Mouse (Mus musculus) brown adipose tissue, adult 24 weeks (tissue): Measurements from ENCODE around the gene Col1a1. TPM values are rescaled to one million over a fixed set of nuclear protein-coding genes. Genes with fewer than 3 reads are reported as not detected.

Experiments
- polyA plus RNA-seq: library from polyadenylated mRNA; stranded (reverse); fragments of >200 nt; gene quantifications from 2 replicates; pipeline ENCODE4 v1.2.4, GENCODE M21; 2012; ENCODE audit not compliant: missing spikeins, insufficient read depth, insufficient read length

Gene Col1a1
- polyA plus RNA-seq, 1 experiment: 36.9 TPM

Other genes starting within 250 kb of the Col1a1 start
- gene Gm11541, start 231.7 kb upstream of the Col1a1 start, polyA plus RNA-seq: not detected in 2 replicates
- gene Cdc34b, start 194.4 kb upstream of the Col1a1 start, polyA plus RNA-seq: not detected in 2 replicates
- not detected in 2 replicates for gene Tmem92, start 153.5 kb upstream of the Col1a1 start, polyA plus RNA-seq
- gene Hils1, start 31.4 kb downstream of the Col1a1 start, polyA plus RNA-seq: not detected in 2 replicates
- gene Sgca, start 40.1 kb downstream of the Col1a1 start, polyA plus RNA-seq: 6.5 and 6.9 TPM in 2 replicates
- 70.8 and 83.5 TPM in 2 replicates for gene Ppp1r9b, start 54.8 kb downstream of the Col1a1 start, polyA plus RNA-seq
- 0.59 and 0.67 TPM in 2 replicates for gene Samd14, start 73.7 kb downstream of the Col1a1 start, polyA plus RNA-seq
- gene Pdk2, start 105.1 kb downstream of the Col1a1 start, polyA plus RNA-seq: 224 and 274 TPM in 2 replicates
- gene Itga3, start 140.6 kb downstream of the Col1a1 start, polyA plus RNA-seq: 2.5 and 5.0 TPM in 2 replicates
- gene Dlx3, start 183.9 kb downstream of the Col1a1 start, polyA plus RNA-seq: not detected in 2 replicates
- not detected in 2 replicates for gene Dlx4, start 210.0 kb downstream of the Col1a1 start, polyA plus RNA-seq